Mouse (Mus musculus) hindbrain, embryonic 13.5 days (tissue): ENCODE results near the gene Olfr893. TPM values are rescaled to one million over a fixed set of nuclear protein-coding genes. Genes with fewer than 3 reads are reported as not detected.
"Not testable (repeated sequence)": the region's sequence is repeated elsewhere in the genome, so short reads cannot be mapped to it uniquely, and the experiment has no call there.

Experiments
- ATAC-seq: fragments of 200-750 bp; cut with Nextera tagmentation; 2 replicates; pipeline ENCODE4 v1.8.0; 2017; ENCODE audit warnings: moderate TSS enrichment; ENCODE audit not compliant: low FRiP score
- H3K27ac ChIP-seq: fragments of 300-500 bp; sonication (generic); 2 replicates; pipeline ENCODE4 v1.5.1; 2015; ENCODE audit warnings: inconsistent platforms, mild to moderate bottlenecking, moderate library complexity
- H3K27me3 ChIP-seq: fragments of 300-500 bp; sonication (generic); 2 replicates; pipeline ENCODE4 v1.6.1; 2015; ENCODE audit warnings: mild to moderate bottlenecking, inconsistent platforms
- H3K36me3 ChIP-seq: fragments of 300-500 bp; sonication (generic); 2 replicates; pipeline ENCODE4 v1.6.1; 2015; ENCODE audit warnings: mild to moderate bottlenecking, inconsistent platforms
- H3K4me1 ChIP-seq: fragments of 300-500 bp; sonication (generic); replicated peaks from 2 replicates; pipeline ENCODE4 v1.6.1; 2015; ENCODE audit warnings: inconsistent platforms
- H3K4me2 ChIP-seq: fragments of 300-500 bp; sonication (generic); 2 replicates; pipeline ENCODE4 v1.6.1; 2015; ENCODE audit warnings: inconsistent platforms, mild to moderate bottlenecking, moderate library complexity
- H3K4me3 ChIP-seq: fragments of 300-500 bp; sonication (generic); 2 replicates; pipeline ENCODE4 v1.5.1; 2015; ENCODE audit warnings: mild to moderate bottlenecking, inconsistent platforms
- H3K9ac ChIP-seq: fragments of 300-500 bp; sonication (generic); 2 replicates; pipeline ENCODE4 v1.6.1; 2015; ENCODE audit warnings: mild to moderate bottlenecking, inconsistent platforms
- H3K9me3 ChIP-seq: fragments of 300-500 bp; sonication (generic); 2 replicates; pipeline ENCODE4 v1.6.1; 2016; ENCODE audit warnings: inconsistent platforms
- whole genome bisulfite sequencing: fragments of 180-500 bp; shearing (Covaris S2); methylation state at CpG from one replicate; pipeline ENCODE4 v1.1.7; 2015; 5-methylcytosine and 5-hydroxymethylcytosine counted together
- polyA plus RNA-seq: library from polyadenylated mRNA; unstranded; fragments of >200 nt; fragmentation: Nextera tagmentation; extraction: Ambion mirVana; gene quantifications from 2 replicates; pipeline ENCODE4 v1.2.1, GENCODE M21; 2015

Olfr893 gene
- not detected in 2 replicates for polyA plus RNA-seq

DNA sequence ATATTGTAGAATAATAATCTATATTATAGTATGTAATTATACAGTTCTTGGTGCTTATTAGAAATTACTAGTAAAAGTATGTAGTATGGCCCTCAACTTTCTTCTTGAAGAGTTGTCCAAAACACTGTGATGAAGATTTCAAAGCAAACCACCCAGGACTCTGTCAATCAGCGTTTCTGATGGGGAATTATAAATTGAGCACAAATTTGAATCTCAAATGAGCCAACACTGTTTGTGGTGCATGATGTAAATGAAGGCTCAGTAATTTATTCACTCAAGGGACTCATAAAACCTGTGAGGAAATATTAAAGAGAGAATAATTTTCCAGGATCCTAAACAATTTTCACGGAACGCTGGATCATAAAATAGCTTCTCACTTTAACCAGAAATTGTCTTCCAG is at the start of gene Olfr893:
Gene Olfr893, plus strand, starts transcription at position 301 of the 400 bp plus-strand sequence.
- Histone ChIP-seq H3K9ac (no peak within 1 kb of the TSS), H3K4me1 (no peaks in the 10 kb centered on the region), H3K27me3 (no peaks in the 10 kb centered on the region), H3K36me3 (no peaks in the 10 kb centered on the region), H3K4me3 (no peak within 1 kb of the TSS), H3K4me2 (no peak within 1 kb of the TSS), H3K27ac (no peak within 1 kb of the TSS), H3K9me3 (no peaks in the 10 kb centered on the region)
- WGBS, result 74% methylated on average over 3 of the region's 3 CpGs
- ATAC-seq, result no peak

DNA sequence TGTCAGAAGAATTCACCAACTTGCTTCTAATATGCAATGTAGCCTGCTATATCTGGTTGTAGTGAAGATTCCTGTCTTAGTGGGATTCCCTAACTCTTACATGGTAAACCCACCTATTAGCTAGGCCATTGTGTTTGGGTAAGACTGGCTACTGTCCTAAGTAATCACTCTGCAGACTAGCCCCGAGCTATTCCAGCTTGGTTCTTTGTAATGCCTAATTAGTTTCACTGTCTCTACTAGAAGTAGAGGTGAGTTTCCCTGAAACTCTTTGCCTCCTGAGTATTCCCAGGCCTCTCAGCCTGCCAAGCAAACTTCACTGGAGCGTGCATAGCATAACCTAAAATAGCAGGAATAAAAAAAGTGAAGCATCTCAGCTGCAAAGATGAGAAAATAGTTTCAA is 39.8 kb upstream of the Olfr893 start:
- not testable (repeated sequence) for H3K27ac ChIP-seq, H3K4me2 ChIP-seq, H3K9me3 ChIP-seq, H3K4me1 ChIP-seq, ATAC-seq, H3K27me3 ChIP-seq, H3K4me3 ChIP-seq, H3K36me3 ChIP-seq, H3K9ac ChIP-seq
- 61% methylated on average over 2 of the region's 2 CpGs for WGBS

DNA sequence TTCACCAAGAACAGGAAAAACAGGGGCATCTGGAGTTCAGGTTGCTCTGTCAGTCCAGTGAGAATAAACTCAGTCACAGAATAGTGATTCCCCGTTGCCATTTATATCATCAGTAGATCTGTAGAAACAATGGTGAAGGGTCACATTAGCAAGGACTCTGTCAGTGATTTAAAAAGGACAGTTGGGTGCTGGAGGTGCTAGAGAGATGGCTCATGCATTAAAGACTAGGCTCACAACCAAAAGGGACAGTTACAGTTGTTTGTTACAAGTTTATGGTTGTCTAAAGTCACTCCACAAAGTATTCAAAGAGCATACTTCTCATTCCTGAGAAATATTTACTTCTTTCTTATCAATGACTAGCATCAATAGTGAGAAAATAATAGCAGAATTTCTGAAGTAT is 27.4 kb upstream of the Olfr893 start, which contains the start of gene Olfr891:
Gene Olfr891, minus strand, starts transcription at position 101 of the 400 bp plus-strand sequence.
- Histone ChIP-seq H3K9me3 (peaks cover 6% of the 10 kb centered on the region; the same call in 1 of the 2 replicates), H3K9ac (no peak within 1 kb of the TSS), H3K4me1 (no peaks in the 10 kb centered on the region), H3K36me3 (no peaks in the 10 kb centered on the region), H3K4me3 (no peak within 1 kb of the TSS), H3K27me3 (no peaks in the 10 kb centered on the region), H3K4me2 (no peak within 1 kb of the TSS), H3K27ac (no peak within 1 kb of the TSS)
- ATAC-seq, result no peak
- WGBS, result 97% methylated on average over 1 of the region's 1 CpGs

DNA sequence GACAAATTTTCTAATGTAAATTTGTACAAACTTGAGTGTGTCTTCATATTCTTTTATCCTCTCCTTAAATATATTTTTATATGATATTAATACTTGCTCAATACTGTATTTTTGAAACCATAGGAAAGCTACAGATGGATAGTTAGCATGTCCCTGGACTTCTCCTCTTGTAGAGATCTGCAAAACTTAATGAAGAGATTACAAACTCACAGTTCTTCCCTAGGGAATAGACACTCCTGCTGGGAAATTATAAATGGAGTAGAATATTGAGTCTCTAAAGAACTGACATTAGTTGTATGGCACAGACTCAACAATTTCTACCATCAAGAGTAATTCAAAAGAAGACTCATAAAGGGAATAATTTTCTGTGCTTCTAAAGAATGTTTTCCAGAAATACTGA is 9.6 kb downstream of the Olfr893 start, which contains the start of gene Olfr894:
Gene Olfr894, plus strand, starts transcription at position 301 of the 400 bp plus-strand sequence.
- Histone ChIP-seq H3K27ac (no peak within 1 kb of the TSS), H3K36me3 (no peaks in the 10 kb centered on the region), H3K9ac (no peak within 1 kb of the TSS), H3K9me3 (no peaks in the 10 kb centered on the region), H3K4me3 (no peak within 1 kb of the TSS), H3K4me2 (no peak within 1 kb of the TSS), H3K27me3 (no peaks in the 10 kb centered on the region), H3K4me1 (no peaks in the 10 kb centered on the region)
- ATAC-seq, result no peak

DNA sequence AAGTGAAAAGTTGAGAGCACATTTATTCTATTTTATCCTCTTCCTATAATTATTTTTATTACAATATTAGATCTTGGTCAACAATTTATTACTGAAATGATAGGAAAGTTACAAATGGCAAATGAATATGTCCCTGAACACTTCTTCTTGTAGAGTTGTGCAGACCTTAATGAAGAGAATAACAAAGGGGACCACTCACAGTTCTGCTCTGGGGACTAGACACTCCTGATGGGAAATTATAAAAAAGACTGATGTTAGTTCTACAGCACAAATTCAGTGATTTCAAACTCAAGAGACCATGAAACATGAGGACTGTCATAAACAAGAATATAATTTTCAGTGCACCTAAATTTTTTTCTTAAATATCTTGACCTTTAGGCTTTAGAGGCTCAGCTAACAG is 44.3 kb downstream of the Olfr893 start, which contains the start of gene Olfr143:
Gene Olfr143, plus strand, starts transcription at position 301 of the 400 bp plus-strand sequence.
- Histone ChIP-seq H3K9ac (no peak within 1 kb of the TSS), H3K4me2 (no peak within 1 kb of the TSS), H3K27me3 (no peaks in the 10 kb centered on the region), H3K9me3 (no peaks in the 10 kb centered on the region), H3K4me1 (no peaks in the 10 kb centered on the region), H3K27ac (no peak within 1 kb of the TSS), H3K4me3 (no peak within 1 kb of the TSS), H3K36me3 (no peaks in the 10 kb centered on the region)
- no peak for ATAC-seq

Other genes starting within 250 kb of the Olfr893 start
- gene Olfr881, start 216.5 kb upstream of the Olfr893 start, polyA plus RNA-seq, result not detected in 2 replicates
- not detected in 2 replicates for gene Olfr883, start 182.6 kb upstream of the Olfr893 start, polyA plus RNA-seq
- not detected in 2 replicates for gene Olfr884, start 161.8 kb upstream of the Olfr893 start, polyA plus RNA-seq
- gene Olfr885, start 147.0 kb upstream of the Olfr893 start, polyA plus RNA-seq, result not detected in 2 replicates
- not detected in 2 replicates for gene Olfr887, start 124.3 kb upstream of the Olfr893 start, polyA plus RNA-seq
- gene Olfr888, start 100.2 kb upstream of the Olfr893 start, polyA plus RNA-seq, result not detected in 2 replicates
- gene Olfr889, start 93.2 kb upstream of the Olfr893 start, polyA plus RNA-seq, result 0.06 and 0.08 TPM in 2 replicates
- gene Olfr890, start 65.8 kb upstream of the Olfr893 start, polyA plus RNA-seq, result not detected in 2 replicates
- gene Olfr891, start 27.5 kb upstream of the Olfr893 start, polyA plus RNA-seq, result not detected in 2 replicates
- gene Olfr894, start 9.7 kb downstream of the Olfr893 start, polyA plus RNA-seq, result not detected in 2 replicates
- not detected in 2 replicates for gene Olfr143, start 44.4 kb downstream of the Olfr893 start, polyA plus RNA-seq
- gene Olfr895, start 59.5 kb downstream of the Olfr893 start, polyA plus RNA-seq, result not detected in 2 replicates
- not detected in 2 replicates for gene Olfr896-ps1, start 82.7 kb downstream of the Olfr893 start, polyA plus RNA-seq
- not detected in 2 replicates for gene Olfr25, start 120.7 kb downstream of the Olfr893 start, polyA plus RNA-seq
- not detected in 2 replicates for gene Olfr898, start 140.0 kb downstream of the Olfr893 start, polyA plus RNA-seq
- not detected in 2 replicates for gene Olfr250, start 158.5 kb downstream of the Olfr893 start, polyA plus RNA-seq
- gene Olfr251, start 168.7 kb downstream of the Olfr893 start, polyA plus RNA-seq, result not detected in 2 replicates
- not detected in 2 replicates for gene Olfr147, start 193.3 kb downstream of the Olfr893 start, polyA plus RNA-seq
- gene Olfr901, start 221.1 kb downstream of the Olfr893 start, polyA plus RNA-seq, result not detected in 2 replicates
- gene Olfr902, start 239.3 kb downstream of the Olfr893 start, polyA plus RNA-seq, result not detected in 2 replicates